Mouse (Mus musculus): Measurements from ENCODE around the gene Nfix. TPM values are rescaled to one million over a fixed set of nuclear protein-coding genes. Genes with fewer than 3 reads are reported as not detected.
A peak's percentile ranks its signal among the peaks of the same experiment; 100 is the strongest.

Nfix gene
- polyA plus RNA-seq, 1 experiment from 2014 or later: 67.4 TPM

DNA sequence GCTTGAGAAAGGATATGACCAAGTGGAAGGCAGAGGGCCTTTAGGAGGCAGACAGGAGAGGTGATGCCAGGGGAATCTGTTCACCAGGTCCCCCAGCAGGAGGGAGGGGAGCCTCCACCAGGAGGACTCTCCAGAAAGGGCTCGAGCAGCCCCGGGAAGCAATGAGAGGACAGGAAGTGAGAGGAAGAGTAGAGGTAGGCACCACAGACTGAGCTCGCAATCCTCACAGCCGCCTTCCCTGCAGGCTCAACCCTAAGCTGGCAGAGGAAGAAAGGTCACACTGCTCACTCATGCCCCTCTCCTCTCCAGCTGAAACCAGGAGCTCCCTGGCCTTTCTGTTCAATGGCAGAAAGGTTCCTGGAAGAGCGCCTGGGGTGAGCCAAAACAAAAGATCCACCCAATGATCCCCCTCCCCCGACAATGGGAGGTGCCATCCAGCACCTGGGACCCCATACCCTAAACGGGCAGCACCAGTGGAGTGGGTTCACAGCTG, 24.5 kb downstream of the Nfix start:
- peak overlapping the region; percentile 55 for H3K9ac ChIP-seq (ENCODE audit: low read depth, low read length)
- ATAC-seq (ENCODE audit: low read depth): no peak
- peaks cover 11% of the 10 kb centered on the region; the same call in 1 of the 2 replicates for H3K36me3 ChIP-seq (ENCODE audit: control insufficient read depth, insufficient read depth, low read length)
- peak overlapping the region; percentile 93 for H3K27ac ChIP-seq (replicated peaks; ENCODE audit: low read depth, low read length)
- peak overlapping the region; percentile 60 for H3K4me2 ChIP-seq (ENCODE audit: low read depth, low read length)
- H3K4me1 ChIP-seq (ENCODE audit: control insufficient read depth, insufficient read depth, low read length): peaks cover 75% of the 10 kb centered on the region
- H3K27me3 ChIP-seq (replicated peaks; ENCODE audit: control insufficient read depth, insufficient read depth, low read length): peaks cover 51% of the 10 kb centered on the region
- DNase-seq (ENCODE audit: low spot score): no peak
- no peaks in the 10 kb centered on the region for H3K9me3 ChIP-seq (ENCODE audit: control insufficient read depth, low read length)
- no peak overlapping the region for H3K4me3 ChIP-seq (ENCODE audit: low read depth, low read length)
- 17% methylated on average over 7 of the region's 7 CpGs for WGBS

DNA sequence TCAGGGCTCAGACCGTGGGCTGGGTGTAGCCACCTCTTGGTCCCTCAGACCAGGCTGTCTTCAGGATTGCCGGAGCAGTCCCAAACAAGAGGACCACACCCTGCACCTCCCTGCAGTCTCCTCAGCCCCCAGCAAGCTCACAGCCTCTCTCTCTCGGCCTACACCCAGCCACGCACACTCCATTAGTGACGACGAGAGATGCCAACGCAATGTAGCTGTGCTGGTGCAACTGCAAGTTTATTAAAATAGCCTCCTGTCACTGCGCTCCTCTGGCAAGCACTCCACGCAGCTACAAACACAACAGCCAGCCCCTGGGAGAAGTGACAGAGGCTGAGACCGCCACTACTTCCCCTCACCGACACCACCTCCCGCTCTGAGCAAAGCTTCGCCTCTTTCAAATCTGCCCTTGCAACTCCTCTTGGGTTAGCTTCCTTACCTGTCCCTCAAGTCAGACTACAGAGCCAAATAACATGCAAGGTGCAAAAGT, 25.0 kb downstream of the Nfix start:
- Histone ChIP-seq H3K4me2 (ENCODE audit: low read depth, low read length) (peak overlapping the region; percentile 60), H3K4me1 (ENCODE audit: control insufficient read depth, insufficient read depth, low read length) (peaks cover 73% of the 10 kb centered on the region)

DNA sequence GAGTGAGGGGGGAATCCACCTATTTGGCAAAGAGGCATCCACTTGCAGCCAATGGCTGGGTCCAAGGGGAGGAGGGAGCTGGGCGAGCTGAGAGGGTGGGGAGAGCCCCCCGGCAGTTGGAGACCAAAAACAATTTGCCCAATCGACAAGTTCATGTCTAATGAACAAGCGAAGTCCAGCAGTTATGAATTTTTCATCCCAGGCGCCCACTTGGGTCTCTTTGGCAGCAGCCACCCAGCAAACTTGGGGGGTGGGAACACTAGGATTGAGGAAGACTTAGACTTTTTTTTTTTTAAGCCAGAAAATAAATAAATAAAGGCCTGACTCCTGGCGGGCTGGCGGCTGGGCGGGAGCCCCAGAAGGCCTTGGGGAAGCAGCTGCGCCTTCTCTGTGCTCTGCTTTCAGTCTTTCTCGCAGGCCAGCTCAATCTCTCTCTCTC, 25.7 kb downstream of the Nfix start:
- peak; percentile 72 for ATAC-seq (ENCODE audit: low read depth)
- H3K4me1 ChIP-seq (ENCODE audit: control insufficient read depth, insufficient read depth, low read length): peaks cover 66% of the 10 kb centered on the region
- H3K27ac ChIP-seq (replicated peaks; ENCODE audit: low read depth, low read length): peak overlapping the region; percentile 93
- peaks cover 20% of the 10 kb centered on the region for H3K36me3 ChIP-seq (ENCODE audit: control insufficient read depth, insufficient read depth, low read length)
- peaks cover 50% of the 10 kb centered on the region for H3K27me3 ChIP-seq (replicated peaks; ENCODE audit: control insufficient read depth, insufficient read depth, low read length)
- H3K9ac ChIP-seq (ENCODE audit: low read depth, low read length): peak overlapping the region; percentile 55; the same call in 1 of the 2 replicates
- H3K4me3 ChIP-seq (ENCODE audit: low read depth, low read length): peak overlapping the region; percentile 34
- H3K4me2 ChIP-seq (ENCODE audit: low read depth, low read length): peak overlapping the region; percentile 60
- DNase-seq (ENCODE audit: low spot score): peak; percentile 92
- WGBS: 1% methylated on average over 10 of the region's 10 CpGs
- H3K9me3 ChIP-seq (ENCODE audit: control insufficient read depth, low read length): no peaks in the 10 kb centered on the region

More for the DNA sequence above, 25.0 kb downstream of the Nfix start:
- Histone ChIP-seq H3K4me3 (ENCODE audit: low read depth, low read length) (peak overlapping the region; percentile 34), H3K9ac (ENCODE audit: low read depth, low read length) (peak overlapping the region; percentile 55), H3K9me3 (ENCODE audit: control insufficient read depth, low read length) (no peaks in the 10 kb centered on the region), H3K36me3 (ENCODE audit: control insufficient read depth, insufficient read depth, low read length) (peaks cover 14% of the 10 kb centered on the region; the same call in 1 of the 2 replicates), H3K27me3 (replicated peaks; ENCODE audit: control insufficient read depth, insufficient read depth, low read length) (peaks cover 51% of the 10 kb centered on the region), H3K27ac (replicated peaks; ENCODE audit: low read depth, low read length) (peak overlapping the region; percentile 93)
- DNase-seq (ENCODE audit: low spot score) (peak; percentile 52), ATAC-seq (ENCODE audit: low read depth) (no peak)
- 22% methylated on average over 12 of the region's 13 CpGs for WGBS

DNA sequence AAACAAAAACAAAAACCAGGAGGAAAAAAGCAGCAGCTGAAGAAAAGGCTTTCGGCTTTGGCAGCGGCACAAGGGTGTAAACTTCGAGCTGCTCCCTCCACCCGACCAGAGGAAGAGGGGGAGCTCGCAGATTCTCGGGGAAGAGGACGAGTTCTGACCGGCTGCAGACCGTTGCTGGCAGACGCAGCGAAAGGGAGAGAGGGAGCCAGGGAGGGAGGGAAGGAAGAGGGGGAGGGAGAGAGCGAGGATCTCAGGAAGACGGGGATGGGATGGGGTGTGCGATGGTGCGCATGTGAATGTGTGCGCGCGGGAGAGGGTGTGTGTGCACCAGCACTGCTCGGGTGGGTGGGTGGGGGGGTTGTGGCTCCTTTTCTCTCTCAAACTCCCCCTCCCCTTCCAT, 26.3 kb downstream of the Nfix start:
- Histone ChIP-seq H3K27ac (replicated peaks; ENCODE audit: low read depth, low read length) (peak overlapping the region; percentile 93), H3K9ac (ENCODE audit: low read depth, low read length) (peak overlapping the region; percentile 56), H3K9me3 (ENCODE audit: control insufficient read depth, low read length) (no peaks in the 10 kb centered on the region), H3K36me3 (ENCODE audit: control insufficient read depth, insufficient read depth, low read length) (peaks cover 26% of the 10 kb centered on the region), H3K4me1 (ENCODE audit: control insufficient read depth, insufficient read depth, low read length) (peaks cover 59% of the 10 kb centered on the region), H3K27me3 (replicated peaks; ENCODE audit: control insufficient read depth, insufficient read depth, low read length) (peaks cover 43% of the 10 kb centered on the region), H3K4me2 (ENCODE audit: low read depth, low read length) (peak overlapping the region; percentile 60), H3K4me3 (ENCODE audit: low read depth, low read length) (peak overlapping the region; percentile 34)
- ATAC-seq (ENCODE audit: low read depth) (peak; percentile 84), DNase-seq (ENCODE audit: low spot score) (peak; percentile 96)
- WGBS: under 1% methylated on average over 17 of the region's 19 CpGs

DNA sequence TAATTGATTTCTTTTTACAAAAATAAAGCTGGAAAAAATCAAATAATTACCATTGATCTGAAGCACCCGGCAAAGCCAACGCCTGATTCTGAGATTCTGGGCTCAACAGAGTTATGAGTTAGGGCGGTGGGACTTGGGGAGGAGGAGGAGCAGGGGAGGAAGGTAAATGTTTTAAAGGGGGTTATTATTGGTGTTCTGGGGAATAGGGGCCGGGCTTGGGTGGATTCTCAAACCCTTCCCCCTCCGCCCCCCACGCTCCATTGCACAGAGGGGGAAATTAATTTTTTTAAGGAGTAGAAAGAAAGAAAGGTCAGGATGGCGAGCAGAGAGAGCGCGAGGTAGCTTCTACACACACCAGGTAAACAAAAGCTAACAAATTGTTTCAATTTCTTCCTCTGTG, 26.8 kb downstream of the Nfix start:
- Histone ChIP-seq H3K36me3 (ENCODE audit: control insufficient read depth, insufficient read depth, low read length) (peaks cover 32% of the 10 kb centered on the region), H3K4me2 (ENCODE audit: low read depth, low read length) (peak overlapping the region; percentile 60), H3K4me3 (ENCODE audit: low read depth, low read length) (peak overlapping the region; percentile 34), H3K27ac (replicated peaks; ENCODE audit: low read depth, low read length) (peak overlapping the region; percentile 93), H3K27me3 (replicated peaks; ENCODE audit: control insufficient read depth, insufficient read depth, low read length) (peaks cover 38% of the 10 kb centered on the region), H3K9me3 (ENCODE audit: control insufficient read depth, low read length) (no peaks in the 10 kb centered on the region), H3K9ac (ENCODE audit: low read depth, low read length) (peak overlapping the region; percentile 56), H3K4me1 (ENCODE audit: control insufficient read depth, insufficient read depth, low read length) (peaks cover 54% of the 10 kb centered on the region)
- WGBS: 3% methylated on average over 9 of the region's 9 CpGs
- ATAC-seq (ENCODE audit: low read depth) (no peak), DNase-seq (ENCODE audit: low spot score) (peak; percentile 68)

DNA sequence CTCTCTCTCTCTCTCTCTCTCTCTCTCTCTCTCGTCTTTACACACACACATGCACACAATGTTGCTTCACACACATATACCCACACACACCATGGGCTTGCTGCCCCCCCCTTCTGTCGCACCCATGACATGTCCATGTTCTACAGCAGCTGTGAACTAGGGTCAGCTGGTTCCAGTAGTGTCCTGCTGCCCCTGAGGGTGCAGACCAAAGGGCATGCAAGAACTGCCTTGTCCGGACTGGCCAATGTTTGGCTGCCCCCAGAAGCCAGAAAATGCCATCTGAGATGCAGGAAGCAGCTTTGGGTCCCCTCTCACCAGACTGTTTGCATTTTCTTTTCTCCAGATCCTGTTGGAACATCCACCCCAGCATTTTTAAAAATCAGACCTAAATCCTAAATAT, 27.5 kb downstream of the Nfix start:
- no peaks in the 10 kb centered on the region for H3K9me3 ChIP-seq (ENCODE audit: control insufficient read depth, low read length)
- peaks cover 53% of the 10 kb centered on the region for H3K4me1 ChIP-seq (ENCODE audit: control insufficient read depth, insufficient read depth, low read length)
- peak overlapping the region; percentile 34 for H3K4me3 ChIP-seq (ENCODE audit: low read depth, low read length)
- H3K4me2 ChIP-seq (ENCODE audit: low read depth, low read length): peak overlapping the region; percentile 60
- ATAC-seq (ENCODE audit: low read depth) (no peak), DNase-seq (ENCODE audit: low spot score) (no peak)
- H3K36me3 ChIP-seq (ENCODE audit: control insufficient read depth, insufficient read depth, low read length): peaks cover 39% of the 10 kb centered on the region
- H3K27ac ChIP-seq (replicated peaks; ENCODE audit: low read depth, low read length): peak overlapping the region; percentile 21; the same call in 1 of the 2 replicates
- 14% methylated on average over 3 of the region's 3 CpGs for WGBS
- H3K27me3 ChIP-seq (replicated peaks; ENCODE audit: control insufficient read depth, insufficient read depth, low read length): peaks cover 34% of the 10 kb centered on the region
- peak overlapping the region; percentile 56 for H3K9ac ChIP-seq (ENCODE audit: low read depth, low read length)

DNA sequence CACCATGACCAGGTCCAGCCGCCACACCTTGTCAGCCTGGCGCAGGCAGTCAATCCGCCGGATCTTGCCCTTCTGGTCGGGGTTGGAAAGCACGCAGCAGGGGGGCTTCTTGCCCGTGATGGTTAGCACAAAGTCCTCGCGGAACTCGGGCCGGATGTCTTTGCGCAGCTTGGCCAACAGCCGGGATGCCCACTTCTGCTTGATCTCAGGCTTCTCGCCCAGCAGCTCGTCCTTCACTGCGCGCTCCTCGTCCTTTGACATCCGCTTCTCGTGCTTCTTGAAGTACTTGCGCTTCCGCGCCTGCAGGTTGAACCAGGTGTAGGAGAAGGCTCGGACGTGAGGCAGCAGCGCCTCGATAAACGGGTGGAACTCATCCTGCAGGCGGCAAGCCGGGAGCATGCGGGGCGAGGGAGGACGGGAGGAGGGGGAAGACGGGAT, 28.2 kb downstream of the Nfix start:
- peak overlapping the region; percentile 60 for H3K4me2 ChIP-seq (ENCODE audit: low read depth, low read length)
- H3K27me3 ChIP-seq (replicated peaks; ENCODE audit: control insufficient read depth, insufficient read depth, low read length): peaks cover 28% of the 10 kb centered on the region
- WGBS: 14% methylated on average over 34 of the region's 34 CpGs
- H3K4me3 ChIP-seq (ENCODE audit: low read depth, low read length): peak overlapping the region; percentile 23
- H3K4me1 ChIP-seq (ENCODE audit: control insufficient read depth, insufficient read depth, low read length): peaks cover 47% of the 10 kb centered on the region
- no peak overlapping the region; the same call in 1 of the 2 replicates for H3K27ac ChIP-seq (replicated peaks; ENCODE audit: low read depth, low read length)
- no peak for DNase-seq (ENCODE audit: low spot score)
- peaks cover 45% of the 10 kb centered on the region for H3K36me3 ChIP-seq (ENCODE audit: control insufficient read depth, insufficient read depth, low read length)
- H3K9me3 ChIP-seq (ENCODE audit: control insufficient read depth, low read length): no peaks in the 10 kb centered on the region
- no peak for ATAC-seq (ENCODE audit: low read depth)
- H3K9ac ChIP-seq (ENCODE audit: low read depth, low read length): peak overlapping the region; percentile 36; the same call in 1 of the 2 replicates

DNA sequence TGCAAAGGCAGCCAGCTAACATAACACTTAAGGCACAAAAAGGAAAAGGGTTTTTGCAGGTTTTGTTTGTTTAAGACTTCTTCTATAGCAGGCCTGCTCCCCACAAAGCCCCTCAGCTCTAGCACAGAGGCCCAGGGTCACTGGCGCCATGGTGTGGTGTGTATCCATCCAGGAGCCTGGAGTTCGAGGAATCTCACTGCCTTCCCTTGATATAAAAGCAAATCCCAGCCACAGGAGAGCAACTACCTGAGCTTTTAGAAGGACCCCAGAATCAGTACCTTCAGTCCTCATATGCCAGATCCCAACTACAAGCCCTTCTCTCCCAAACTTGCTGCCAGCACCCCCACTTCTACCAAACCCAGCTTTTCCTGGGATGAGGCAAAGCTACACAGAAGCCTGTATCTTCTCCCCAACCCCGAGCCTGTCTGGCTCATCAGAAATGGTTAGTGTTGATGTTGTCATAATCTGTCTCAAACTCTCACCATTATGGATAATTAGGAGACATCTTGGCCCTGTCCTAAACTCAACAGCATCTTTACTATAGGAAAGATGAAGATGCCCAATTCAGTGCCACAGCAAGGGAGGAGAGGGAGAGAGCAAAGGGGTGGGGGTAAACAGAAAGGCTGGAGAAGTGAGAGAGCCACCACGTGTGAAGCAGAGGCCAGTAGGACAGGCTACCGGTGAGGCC, 29.0 kb downstream of the Nfix start:
- Histone ChIP-seq H3K9ac (ENCODE audit: low read depth, low read length) (peak overlapping the region; percentile 22; the same call in 1 of the 2 replicates), H3K4me3 (ENCODE audit: low read depth, low read length) (peak overlapping the region; percentile 23; the same call in 1 of the 2 replicates), H3K27me3 (replicated peaks; ENCODE audit: control insufficient read depth, insufficient read depth, low read length) (peaks cover 26% of the 10 kb centered on the region), H3K9me3 (ENCODE audit: control insufficient read depth, low read length) (no peaks in the 10 kb centered on the region), H3K4me1 (ENCODE audit: control insufficient read depth, insufficient read depth, low read length) (peaks cover 50% of the 10 kb centered on the region), H3K36me3 (ENCODE audit: control insufficient read depth, insufficient read depth, low read length) (peaks cover 51% of the 10 kb centered on the region), H3K27ac (replicated peaks; ENCODE audit: low read depth, low read length) (peak overlapping the region; percentile 55; the same call in 1 of the 2 replicates), H3K4me2 (ENCODE audit: low read depth, low read length) (peak overlapping the region; percentile 60)
- DNase-seq (ENCODE audit: low spot score) (no peak), ATAC-seq (ENCODE audit: low read depth) (no peak)
- 40% methylated on average over 5 of the region's 5 CpGs for WGBS

Measured in embryonic facial prominence, embryonic 14.5 days (tissue).